Mouse (Mus musculus): Measurements from ENCODE around the gene Cd247.

The Cd247 gene

GRCm38 (mm10) chr1:165853131-165853721 lies 64.7 kb downstream of the Cd247 start:
- no peak for DNase-seq (ENCODE audit: low spot score in 2 of 2)

GRCm38 (mm10) chr1:165853729-165854420 lies 65.4 kb downstream of the Cd247 start:
- peak in 1 of 2 experiments; percentile 54 for DNase-seq (ENCODE audit: low spot score in 2 of 2)

GRCm38 (mm10) chr1:165855759-165856545 lies 67.5 kb downstream of the Cd247 start:
- DNase-seq (ENCODE audit: low spot score in 2 of 2), result no peak

GRCm38 (mm10) chr1:165857279-165857678 lies 68.8 kb downstream of the Cd247 start:
- DNase-seq (ENCODE audit: low spot score in 2 of 2), result no peak

GRCm38 (mm10) chr1:165858356-165858755 lies 69.9 kb downstream of the Cd247 start:
- no peak for DNase-seq (ENCODE audit: low spot score in 2 of 2)

GRCm38 (mm10) chr1:165860373-165861234 lies 72.1 kb downstream of the Cd247 start:
- DNase-seq (ENCODE audit: low spot score in 2 of 2), result no peak

GRCm38 (mm10) chr1:165861235-165861609 lies 72.7 kb downstream of the Cd247 start:
- DNase-seq (ENCODE audit: low spot score in 2 of 2), result no peak

GRCm38 (mm10) chr1:165862059-165862458 lies 73.6 kb downstream of the Cd247 start:
- DNase-seq (ENCODE audit: low spot score in 2 of 2), result no peak

GRCm38 (mm10) chr1:165864864-165865795 lies 76.6 kb downstream of the Cd247 start:
- DNase-seq (ENCODE audit: low spot score in 2 of 2), result no peak

GRCm38 (mm10) chr1:165866630-165867280 lies 78.3 kb downstream of the Cd247 start:
- DNase-seq (ENCODE audit: low spot score in 2 of 2), result no peak

- no peak for DNase-seq (ENCODE audit: low spot score in 2 of 2)
Measured at GRCm38 (mm10) chr1:165868659-165869058, 80.2 kb downstream of the Cd247 start.

- DNase-seq (ENCODE audit: low spot score in 2 of 2), result no peak
Measured at GRCm38 (mm10) chr1:165874645-165875044, 86.2 kb downstream of the Cd247 start.

GRCm38 (mm10) chr1:165875520-165876284 lies 87.2 kb downstream of the Cd247 start:
- no peak for DNase-seq (ENCODE audit: low spot score in 2 of 2)

- no peak for DNase-seq (ENCODE audit: low spot score in 2 of 2)
Measured at GRCm38 (mm10) chr1:165878751-165879150, 90.3 kb downstream of the Cd247 start.

GRCm38 (mm10) chr1:165882146-165882900 lies 93.8 kb downstream of the Cd247 start:
- DNase-seq (ENCODE audit: low spot score in 2 of 2), result no peak

GRCm38 (mm10) chr1:165891686-165892085 lies 103.2 kb downstream of the Cd247 start:
- no peak for DNase-seq (ENCODE audit: low spot score in 2 of 2)

GRCm38 (mm10) chr1:165903596-165903995 lies 115.1 kb downstream of the Cd247 start:
- DNase-seq (ENCODE audit: low spot score in 2 of 2), result no peak

GRCm38 (mm10) chr1:165908153-165908552 lies 119.7 kb downstream of the Cd247 start:
- no peak for DNase-seq (ENCODE audit: low spot score in 2 of 2)

GRCm38 (mm10) chr1:165908806-165909205 lies 120.3 kb downstream of the Cd247 start:
- DNase-seq (ENCODE audit: low spot score in 2 of 2), result no peak

Data from urinary bladder, adult 18-20 months (tissue).